Comparison of ENCODE assay signal across 9 mouse cellular contexts in genomic region chr3:27938381-27939323, GRCm38 (mm10). TPM values are rescaled to one million over a fixed set of nuclear protein-coding genes. Genes with fewer than 3 reads are reported as not detected.
DNase-seq lines count a peak whose midpoint lies in the region; ATAC-seq and TF ChIP-seq lines count a peak whose summit lies in the region.
"Had no signal": no experiment of that assay in that cellular context is flagged by ENCODE, and none has a peak within 500 bp of the region (broad histone marks: within the 10 kb centered on the region; RNA-seq: fewer than 3 reads in every experiment).

Pld1 (plus strand) TSS chr3:27938695.

- peak; percentile 87 for ATAC-seq in heart, embryonic 12.5 days (ENCODE audit: insufficient number of reproducible peaks, low FRiP score)
- peak; percentile 90 for ATAC-seq in kidney, postnatal 0 days (replicated peaks; ENCODE audit: low FRiP score, low read depth)
- ATAC-seq in midbrain, postnatal 0 days (ENCODE audit: low FRiP score) = peak; percentile 83
- peak; percentile 87 for ATAC-seq in stomach, embryonic 15.5 days (ENCODE audit: insufficient read depth, low FRiP score, low read depth)

- TF ChIP-seq POLR2A in bone marrow macrophage, adult 2 months (IDR thresholded peaks at IDR 0.05; ENCODE audit: borderline replicate concordance, low read depth, low read length) = no peak; the same call in 1 of the 2 replicates
- TF ChIP-seq POLR2A in liver, adult 2 months (IDR thresholded peaks at IDR 0.05; ENCODE audit: extremely low read depth, insufficient read depth, low read length) = 0 out of 2 replicates have a peak, but pooled peaks have one; percentile 4

- under 1% methylated on average over 68 of the region's 68 CpGs for WGBS in forebrain, embryonic 10.5 days
- WGBS in heart, embryonic 12.5 days = under 1% methylated on average over 66 of the region's 68 CpGs
- under 1% methylated on average over 68 of the region's 68 CpGs for WGBS in kidney, postnatal 0 days
- under 1% methylated on average over 68 of the region's 68 CpGs for WGBS in liver, adult 2 months
- WGBS in midbrain, postnatal 0 days = under 1% methylated on average over 61 of the region's 68 CpGs
- under 1% methylated on average over 67 of the region's 68 CpGs for WGBS in stomach, embryonic 15.5 days

- H3K4me3 ChIP-seq in bone marrow macrophage, adult 2 months (ENCODE audit: insufficient read depth, low read length) = peak within 1 kb of the TSS; percentile 72
- H3K4me3 ChIP-seq in forebrain, embryonic 10.5 days = peak within 1 kb of the TSS; percentile 76
- peak within 1 kb of the TSS; percentile 72 for H3K4me3 ChIP-seq in heart, embryonic 12.5 days
- H3K4me3 ChIP-seq in kidney, postnatal 0 days (replicated peaks; ENCODE audit: low read depth, low read length) = peak within 1 kb of the TSS; percentile 57
- peak within 1 kb of the TSS; percentile 92 for H3K4me3 ChIP-seq in liver, adult 2 months (ENCODE audit: insufficient read depth, low read depth, low read length)
- H3K4me3 ChIP-seq in midbrain, postnatal 0 days (ENCODE audit: low read depth, low read length) = peak within 1 kb of the TSS; percentile 55
- peak within 1 kb of the TSS; percentile 65 for H3K4me3 ChIP-seq in stomach, embryonic 15.5 days (replicated peaks)

- H3K9me3 ChIP-seq in forebrain, embryonic 10.5 days = no peaks in the 10 kb centered on the region
- no peaks in the 10 kb centered on the region for H3K9me3 ChIP-seq in heart, embryonic 12.5 days (replicated peaks)
- no peaks in the 10 kb centered on the region for H3K9me3 ChIP-seq in kidney, postnatal 0 days (replicated peaks; ENCODE audit: low read length)
- H3K9me3 ChIP-seq in midbrain, postnatal 0 days (ENCODE audit: low read length) = no peaks in the 10 kb centered on the region
- H3K9me3 ChIP-seq in stomach, embryonic 15.5 days = no peaks in the 10 kb centered on the region

- no peaks in the 10 kb centered on the region for H3K79me2 ChIP-seq in liver, adult 2 months (ENCODE audit: control insufficient read depth, insufficient read depth, low read length)

- peak; percentile 98 for DNase-seq in 3134 (ENCODE audit: extremely low read depth, insufficient read length, low spot score)
- DNase-seq in forebrain, embryonic 10.5 days (ENCODE audit: extremely low spot score, low spot score) = peak; percentile 59
- peak; percentile 78 for DNase-seq in kidney, postnatal 0 days (ENCODE audit: low spot score)
- peak; percentile 55 for DNase-seq in liver, adult 2 months (ENCODE audit: extremely low read depth, low read depth, low spot score)
- peak; percentile 38 for DNase-seq in midbrain, postnatal 0 days (ENCODE audit: low spot score)

- peaks cover 20% of the 10 kb centered on the region for H3K4me1 ChIP-seq in bone marrow macrophage, adult 2 months (ENCODE audit: control insufficient read depth, insufficient read depth, low read length)
- H3K4me1 ChIP-seq in forebrain, embryonic 10.5 days = peaks cover 21% of the 10 kb centered on the region
- H3K4me1 ChIP-seq in heart, embryonic 12.5 days (replicated peaks) = peaks cover 15% of the 10 kb centered on the region
- 0 out of 2 replicates have a peak, but pooled peaks cover 3% of the 10 kb centered on the region for H3K4me1 ChIP-seq in kidney, postnatal 0 days (replicated peaks; ENCODE audit: insufficient read depth, low read length)
- no peaks in the 10 kb centered on the region; the same call in 1 of the 2 replicates for H3K4me1 ChIP-seq in liver, adult 2 months (ENCODE audit: control insufficient read depth, insufficient read depth, low read length)
- no peaks in the 10 kb centered on the region for H3K4me1 ChIP-seq in midbrain, postnatal 0 days (ENCODE audit: insufficient read depth, low read length)
- peaks cover 7% of the 10 kb centered on the region; the same call in 1 of the 2 replicates for H3K4me1 ChIP-seq in stomach, embryonic 15.5 days

- H3K27ac ChIP-seq in bone marrow macrophage, adult 2 months (ENCODE audit: insufficient read depth, low read depth, low read length) = peak within 1 kb of the TSS; percentile 3; the same call in 1 of the 2 replicates
- H3K27ac ChIP-seq in forebrain, embryonic 10.5 days = peak within 1 kb of the TSS; percentile 86
- H3K27ac ChIP-seq in heart, embryonic 12.5 days (ENCODE audit: poor library complexity, severe bottlenecking) = peak within 1 kb of the TSS; percentile 81
- peak within 1 kb of the TSS; percentile 75 for H3K27ac ChIP-seq in kidney, postnatal 0 days
- peak within 1 kb of the TSS; percentile 64 for H3K27ac ChIP-seq in liver, adult 2 months (replicated peaks; ENCODE audit: insufficient read depth, low read depth, low read length)
- H3K27ac ChIP-seq in midbrain, postnatal 0 days (ENCODE audit: low read depth, low read length) = 0 out of 2 replicates have a peak within 1 kb of the TSS, but pooled peaks have one; percentile 43
- peak within 1 kb of the TSS; percentile 87 for H3K27ac ChIP-seq in stomach, embryonic 15.5 days

- peak within 1 kb of the TSS; percentile 79 for H3K9ac ChIP-seq in heart, embryonic 12.5 days
- H3K9ac ChIP-seq in kidney, postnatal 0 days (ENCODE audit: low read depth, low read length) = peak within 1 kb of the TSS; percentile 66
- peak within 1 kb of the TSS; percentile 78 for H3K9ac ChIP-seq in liver, adult 2 months (ENCODE audit: low read depth, low read length)
- peak within 1 kb of the TSS; percentile 64 for H3K9ac ChIP-seq in midbrain, postnatal 0 days (replicated peaks; ENCODE audit: low read length, poor library complexity, severe bottlenecking)
- peak within 1 kb of the TSS; percentile 65; the same call in 1 of the 2 replicates for H3K9ac ChIP-seq in stomach, embryonic 15.5 days

- H3K27me3 ChIP-seq in forebrain, embryonic 10.5 days (ENCODE audit: poor library complexity, severe bottlenecking) = peaks cover 39% of the 10 kb centered on the region
- H3K27me3 ChIP-seq in heart, embryonic 12.5 days (replicated peaks) = no peaks in the 10 kb centered on the region
- no peaks in the 10 kb centered on the region for H3K27me3 ChIP-seq in kidney, postnatal 0 days (ENCODE audit: insufficient read depth, low read length)
- H3K27me3 ChIP-seq in liver, adult 2 months (ENCODE audit: control insufficient read depth, insufficient read depth, low read length) = no peaks in the 10 kb centered on the region
- peaks cover 10% of the 10 kb centered on the region; the same call in 1 of the 2 replicates for H3K27me3 ChIP-seq in midbrain, postnatal 0 days (ENCODE audit: insufficient read depth, low read length)
- H3K27me3 ChIP-seq in stomach, embryonic 15.5 days (replicated peaks) = no peaks in the 10 kb centered on the region

- H3K4me2 ChIP-seq in heart, embryonic 12.5 days = peak within 1 kb of the TSS; percentile 80
- H3K4me2 ChIP-seq in kidney, postnatal 0 days (ENCODE audit: low read length) = peak within 1 kb of the TSS; percentile 96
- H3K4me2 ChIP-seq in midbrain, postnatal 0 days (ENCODE audit: low read depth, low read length, poor library complexity, severe bottlenecking) = peak within 1 kb of the TSS; percentile 100
- peak within 1 kb of the TSS; percentile 97 for H3K4me2 ChIP-seq in stomach, embryonic 15.5 days

- H3K36me3 ChIP-seq in forebrain, embryonic 10.5 days (replicated peaks) = no peaks in the 10 kb centered on the region
- H3K36me3 ChIP-seq in heart, embryonic 12.5 days = no peaks in the 10 kb centered on the region
- H3K36me3 ChIP-seq in kidney, postnatal 0 days (ENCODE audit: insufficient read depth, low read length) = no peaks in the 10 kb centered on the region
- no peaks in the 10 kb centered on the region for H3K36me3 ChIP-seq in liver, adult 2 months (ENCODE audit: control insufficient read depth, insufficient read depth, low read length)
- H3K36me3 ChIP-seq in midbrain, postnatal 0 days (ENCODE audit: insufficient read depth, low read length) = no peaks in the 10 kb centered on the region
- no peaks in the 10 kb centered on the region for H3K36me3 ChIP-seq in stomach, embryonic 15.5 days

- no peak; the same call in 1 of the 2 replicates for TF ChIP-seq CTCF in bone marrow macrophage, adult 2 months (IDR thresholded peaks at IDR 0.05; ENCODE audit: low read depth, low read length)
- TF ChIP-seq CTCF in kidney, postnatal 0 days (IDR thresholded peaks at IDR 0.05; ENCODE audit: low read depth) = no peak
- no peak for TF ChIP-seq CTCF in liver, adult 2 months (IDR thresholded peaks at IDR 0.05; ENCODE audit: low read depth, low read length)
- no peak for TF ChIP-seq CTCF in midbrain, postnatal 0 days (IDR thresholded peaks at IDR 0.05)

RNA-seq across cellular contexts. Expression of gene Pld1, which starts in this region (rescaled TPM):
- 16.2 and 18.1 TPM in 2 replicates for polyA plus RNA-seq in bone marrow macrophage, adult 2 months (2012; ENCODE audit: insufficient read depth, insufficient read length, missing spikeins)
- polyA plus RNA-seq in forebrain, embryonic 10.5 days (2016; fragmentation: Nextera tagmentation; extraction: Ambion mirVana) = 1.7 and 1.8 TPM in 2 replicates
- polyA plus RNA-seq in heart, embryonic 12.5 days (2016; fragmentation: Nextera tagmentation; extraction: Ambion mirVana) = 7.6 and 8.1 TPM in 2 replicates
- 4.9 and 5.0 TPM in 2 replicates for polyA plus RNA-seq in kidney, postnatal 0 days (2015; fragmentation: Nextera tagmentation; extraction: Ambion mirVana)
- total RNA-seq in liver, adult 2 months (2014; rRNA removed) = 8.4 and 11.3 TPM in 2 replicates
- polyA plus RNA-seq in liver, adult 2 months (2012; rRNA removed) = 1.7 and 1.9 TPM in 2 replicates
- total RNA-seq in midbrain, postnatal 0 days (2014; rRNA removed) = 6.7 and 13.5 TPM in 2 replicates
- 4.7 and 5.0 TPM in 2 replicates for polyA plus RNA-seq in midbrain, postnatal 0 days (2015; fragmentation: Nextera tagmentation; extraction: Ambion mirVana)
- 7.1 and 9.6 TPM in 2 replicates for polyA plus RNA-seq in stomach, embryonic 15.5 days (2015; fragmentation: Nextera tagmentation; extraction: Ambion mirVana)
- total RNA-seq: MEL had no signal

Comparison
In these comparisons a context has a peak if more than half of its experiments do, and no peak if none do; other contexts are left out.
1. Peak in every context shown above with its lines: DNase-seq, ATAC-seq, H3K4me3 ChIP-seq and H3K27ac ChIP-seq.
2. DNase-seq: peak in every context shown above with its lines; median percentile 98 in 3134; 78 in kidney, postnatal 0 days; 59 in forebrain, embryonic 10.5 days; 55 in liver, adult 2 months; 38 in midbrain, postnatal 0 days.
3. H3K27ac ChIP-seq: peak in every context shown above with its lines; median percentile 87 in stomach, embryonic 15.5 days; 86 in forebrain, embryonic 10.5 days; 81 in heart, embryonic 12.5 days; 75 in kidney, postnatal 0 days; 64 in liver, adult 2 months; 43 in midbrain, postnatal 0 days; 3 in bone marrow macrophage, adult 2 months.